Mouse (Mus musculus) megakaryocyte, embryonic 14.5 days (primary cell): ENCODE measurements around the gene Six1.

Experiments
- FLI1 ChIP-seq: IDR thresholded peaks from 2 replicates; pipeline ENCODE4 v1.6.1; 2012; ENCODE audit warnings: low read length, inconsistent platforms, mixed read lengths
- GATA1 ChIP-seq: IDR thresholded peaks from 3 replicates; pipeline ENCODE4 v1.6.1; 2012; ENCODE audit warnings: mixed read lengths, low read length, inconsistent platforms, borderline replicate concordance

- TF ChIP-seq GATA1 (no peak), FLI1 (no peak)
Measured at GRCm38 (mm10) chr12:73098593-73098992, 44.9 kb upstream of the Six1 start.
